In the genomic region with DNA sequence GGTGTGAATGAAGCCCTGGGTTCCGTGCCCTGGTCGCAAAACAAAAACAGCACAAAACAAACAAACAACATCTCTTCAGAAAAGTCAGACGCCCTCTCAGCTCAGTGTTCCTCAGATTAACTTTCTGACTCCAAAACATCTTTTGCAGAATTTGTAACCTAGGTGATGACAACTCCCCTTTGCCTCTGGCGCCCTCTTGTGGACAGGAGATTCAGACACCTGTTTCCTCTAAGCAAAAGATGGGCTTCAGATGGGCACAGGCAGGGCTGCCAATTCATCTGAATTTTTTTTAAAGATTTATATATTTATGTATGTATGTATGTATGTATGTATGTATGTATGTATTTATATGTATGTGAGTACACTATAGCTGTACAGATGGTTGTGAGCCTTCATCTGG, we compare ENCODE assay signal across 9 mouse cellular contexts. TPM values are rescaled to one million over a fixed set of nuclear protein-coding genes. Genes with fewer than 3 reads are reported as not detected.
DNase-seq lines count a peak whose midpoint lies in the region; ATAC-seq and TF ChIP-seq lines count a peak whose summit lies in the region.
"Had no signal": no experiment of that assay in that cellular context is flagged by ENCODE, and none has a peak within 500 bp of the region (broad histone marks: within the 10 kb centered on the region; RNA-seq: fewer than 3 reads in every experiment).

No protein-coding gene starts in this region.

- H3K27me3 ChIP-seq in G1E (ENCODE audit: insufficient read depth, low read length): peaks cover 20% of the 10 kb centered on the region
- H3K27me3 ChIP-seq in heart, postnatal 0 days (ENCODE audit: control insufficient read depth, insufficient read depth, low read length): no peaks in the 10 kb centered on the region
- H3K27me3 ChIP-seq: lung, embryonic 15.5 days had no signal

- DNase-seq in heart, adult 11 months: peak; percentile 94
- no peak for DNase-seq in heart, postnatal 25 days (ENCODE audit: low spot score)
- no peak for DNase-seq in G1E (ENCODE audit: low spot score)
- peak; percentile 70 for DNase-seq in cerebellum, adult 9-11 months
- DNase-seq in heart, postnatal 0 days (ENCODE audit: low spot score): peak; percentile 59
- peak; percentile 68 to 81 for DNase-seq in left cerebral cortex, postnatal 25 days (ENCODE audit: low spot score in 2 of 2)
- peak; percentile 68 for DNase-seq in ovary, postnatal 36 days (ENCODE audit: low spot score)
- peak; percentile 84 for DNase-seq in thymus, postnatal 14 days

- H3K9ac ChIP-seq in heart, postnatal 0 days (replicated peaks; ENCODE audit: low read depth, low read length): no peak overlapping the region
- H3K9ac ChIP-seq: lung, embryonic 15.5 days had no signal

- peak; percentile 24; the same call in 1 of the 2 replicates for TF ChIP-seq CTCF in G1E (IDR thresholded peaks at IDR 0.05; ENCODE audit: low read depth, low read length)
- TF ChIP-seq CTCF in heart, postnatal 0 days (IDR thresholded peaks at IDR 0.05; ENCODE audit: low read depth): peak; percentile 93

- H3K4me3 ChIP-seq in G1E (ENCODE audit: low read depth, low read length): no peak overlapping the region
- H3K4me3 ChIP-seq in heart, postnatal 0 days (ENCODE audit: low read depth, low read length): no peak overlapping the region
- H3K4me3 ChIP-seq: lung, embryonic 15.5 days had no signal

- no peak for TF ChIP-seq EP300 in heart, postnatal 0 days (IDR thresholded peaks at IDR 0.05; ENCODE audit: low read depth)

- no peak for ATAC-seq in G1E (ENCODE audit: extremely low read depth, insufficient number of reproducible peaks, low FRiP score, poor library complexity, severe bottlenecking)
- no peak for ATAC-seq in heart, postnatal 0 days (ENCODE audit: insufficient read depth, low read depth)

- no peak overlapping the region for H3K4me2 ChIP-seq in heart, postnatal 0 days (ENCODE audit: low read depth, low read length)
- H3K4me2 ChIP-seq: lung, embryonic 15.5 days had no signal

- H3K36me3 ChIP-seq in G1E (replicated peaks): no peaks in the 10 kb centered on the region
- H3K36me3 ChIP-seq in heart, postnatal 0 days (replicated peaks; ENCODE audit: control insufficient read depth, insufficient read depth, low read length): peaks cover 37% of the 10 kb centered on the region

- intact Hi-C loops in heart, postnatal 25 days (cut with DNase I): loop anchor here (1.0 to 2.0 kb wide), 3 partner anchors 41 to 222 kb away; no protein-coding TSS in a partner anchor
- intact Hi-C loops in left cerebral cortex, postnatal 25 days (cut with DNase I): loop anchor here (10.0 kb wide), 1 partner anchor 278 kb away; no protein-coding TSS in a partner anchor

- WGBS in heart, postnatal 0 days: 28% methylated on average over 4 of the region's 4 CpGs

- H3K4me1 ChIP-seq in G1E (ENCODE audit: insufficient read depth, low read depth, low read length): peaks cover 3% of the 10 kb centered on the region; the same call in 1 of the 2 replicates
- no peaks in the 10 kb centered on the region for H3K4me1 ChIP-seq in heart, postnatal 0 days (ENCODE audit: control insufficient read depth, insufficient read depth)
- H3K4me1 ChIP-seq: lung, embryonic 15.5 days had no signal

- no peak overlapping the region for H3K27ac ChIP-seq in heart, postnatal 0 days (ENCODE audit: low read depth)
- H3K27ac ChIP-seq: lung, embryonic 15.5 days had no signal

- no peaks in the 10 kb centered on the region for H3K9me3 ChIP-seq in G1E (replicated peaks)
- H3K9me3 ChIP-seq in heart, postnatal 0 days (replicated peaks; ENCODE audit: control insufficient read depth, low read length): no peaks in the 10 kb centered on the region
- H3K9me3 ChIP-seq: lung, embryonic 15.5 days had no signal

RNA-seq across cellular contexts. Expression of gene Eif4g3, which starts 40.0 kb away (rescaled TPM):
- total RNA-seq in heart, postnatal 25 days (2021): 10 to 100 TPM; 44.1 to 48.1 TPM
- 77.8 and 97.9 TPM in 2 replicates for total RNA-seq in G1E (2014; fragmentation: Nextera tagmentation)
- 24.7 and 25.5 TPM in 2 replicates for total RNA-seq in G1E (2017)
- 72.3 and 85.9 TPM in 2 replicates for polyA plus RNA-seq in G1E (2012)
- total RNA-seq in heart, postnatal 0 days (2014; rRNA removed; ENCODE audit: low replicate concordance): 10.7 and 15.9 TPM in 2 replicates
- 9.8 and 11.1 TPM in 2 replicates for polyA plus RNA-seq in heart, postnatal 0 days (2015; fragmentation: Nextera tagmentation; extraction: Ambion mirVana)
- total RNA-seq in left cerebral cortex, postnatal 25 days (2021): 100 to 1,000 TPM; 164 to 178 TPM

Comparison
In these comparisons a context has a peak if more than half of its experiments do, and no peak if none do; other contexts are left out.
1. DNase-seq: peak in heart, adult 11 months (single experiment), cerebellum, adult 9-11 months (single experiment), heart, postnatal 0 days (single experiment), left cerebral cortex, postnatal 25 days (2 of 2), ovary, postnatal 36 days (single experiment) and thymus, postnatal 14 days (single experiment); none in heart, postnatal 25 days (single experiment) and G1E (single experiment).